In the genomic region with DNA sequence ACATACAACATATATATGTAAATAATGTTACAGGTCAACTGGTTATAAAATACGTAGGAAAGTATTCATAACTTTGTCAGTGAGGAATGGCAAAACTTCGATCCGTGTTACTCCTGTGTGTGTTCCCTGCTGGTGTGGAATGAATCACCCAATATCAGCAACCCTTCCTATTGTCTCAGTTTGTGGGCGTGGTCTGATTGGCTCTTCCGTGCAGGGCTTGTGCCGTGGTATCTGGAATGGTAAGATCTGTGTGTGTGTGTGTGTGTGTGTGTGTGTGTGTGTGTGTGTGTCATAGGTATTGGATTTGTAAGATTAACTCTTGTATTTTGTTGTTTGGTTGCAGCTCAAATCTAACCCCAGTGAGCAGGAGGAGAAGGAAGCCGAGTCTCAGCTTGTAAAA, we compare ENCODE assay signal across 11 mouse cellular contexts.
"Had no signal": no experiment of that assay in that cellular context is flagged by ENCODE, and none has a peak within 500 bp of the region (broad histone marks: within the 10 kb centered on the region; RNA-seq: fewer than 3 reads in every experiment).

No protein-coding gene starts in this region.

- DNase-seq: lung, adult 18-20 months; lung, embryonic 14.5 days; lung, postnatal 10 days; retina, postnatal 1 day; right cerebral cortex, adult 18-20 months; right cerebral cortex, postnatal 25 days; right cerebral cortex, postnatal 4 days; spleen, adult 18-20 months; thymus, adult 18-20 months; thymus, postnatal 14 days; thymus, postnatal 36 days had no signal
